Mouse (Mus musculus): ENCODE results near the gene Trp53tg5. TPM values are rescaled to one million over a fixed set of nuclear protein-coding genes. Genes with fewer than 3 reads are reported as not detected.

The Trp53tg5 gene
- polyA plus RNA-seq, 1 experiment = 97.8 TPM

DNA sequence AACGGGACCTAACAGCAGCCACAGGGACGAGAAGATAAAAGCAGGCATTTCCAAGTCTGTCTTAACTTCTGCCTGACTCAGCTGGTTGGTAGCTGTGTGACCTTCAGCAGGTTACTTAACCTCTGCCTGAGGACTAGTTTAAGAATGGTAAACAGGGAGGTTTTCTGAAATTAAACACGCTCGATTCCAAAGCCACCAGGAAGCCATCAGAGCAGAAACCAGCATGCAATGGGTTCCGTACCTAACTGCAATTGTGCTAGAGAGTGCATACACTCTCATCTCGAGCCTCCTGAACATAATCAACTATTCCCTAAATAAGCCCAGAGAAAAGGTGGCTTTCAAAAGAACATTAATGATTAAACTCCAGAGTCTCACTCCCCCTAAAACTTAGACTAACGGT lies 31.8 kb downstream of the Trp53tg5 start:
- TF ChIP-seq CTCF (IDR thresholded peaks at IDR 0.05; ENCODE audit: control insufficient read depth, insufficient read depth, insufficient replicate concordance, low read depth, low read length) (no peak), POLR2A (IDR thresholded peaks at IDR 0.05; ENCODE audit: control insufficient read depth, low read depth, low read length) (no peak)

DNA sequence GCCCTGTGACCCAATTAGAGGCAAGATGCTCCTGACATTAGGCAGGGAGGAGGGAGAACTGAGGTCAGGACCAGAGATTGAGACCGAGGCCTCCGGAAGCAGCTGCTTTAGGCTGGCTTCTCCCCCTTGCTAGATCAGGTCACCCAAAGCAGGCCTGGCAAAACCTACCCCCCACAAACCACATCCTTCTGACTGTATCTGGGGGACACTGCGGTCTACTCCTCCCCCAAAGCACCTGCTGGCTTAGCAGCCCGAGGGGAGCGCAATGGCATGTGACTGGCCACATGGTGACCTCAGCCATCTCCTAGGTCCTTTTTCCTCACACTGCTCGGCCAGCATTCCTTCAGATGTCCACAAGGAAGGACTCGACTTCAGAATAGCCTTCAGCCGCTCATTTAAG lies 32.4 kb downstream of the Trp53tg5 start:
- Histone ChIP-seq H3K36me3 (ENCODE audit: control insufficient read depth, insufficient read depth, low read length) (no peaks in the 10 kb centered on the region), H3K4me1 (ENCODE audit: control insufficient read depth, insufficient read depth, low read length) (peaks cover 7% of the 10 kb centered on the region; the same call in 1 of the 2 replicates), H3K27ac (ENCODE audit: control insufficient read depth, insufficient read depth, low read depth, low read length) (no peak overlapping the region), H3K4me3 (ENCODE audit: control insufficient read depth, low read depth, low read length) (no peak overlapping the region; the same call in 1 of the 2 replicates), H3K27me3 (ENCODE audit: control insufficient read depth, insufficient read depth, low read length) (no peaks in the 10 kb centered on the region)
- no peak for TF ChIP-seq CTCF (IDR thresholded peaks at IDR 0.05; ENCODE audit: control insufficient read depth, insufficient read depth, insufficient replicate concordance, low read depth, low read length)
- no peak for TF ChIP-seq POLR2A (IDR thresholded peaks at IDR 0.05; ENCODE audit: control insufficient read depth, low read depth, low read length)

More for the DNA sequence above, 31.8 kb downstream of the Trp53tg5 start:
- Histone ChIP-seq H3K27ac (ENCODE audit: control insufficient read depth, insufficient read depth, low read depth, low read length) (no peak overlapping the region), H3K36me3 (ENCODE audit: control insufficient read depth, insufficient read depth, low read length) (no peaks in the 10 kb centered on the region), H3K4me3 (ENCODE audit: control insufficient read depth, low read depth, low read length) (no peak overlapping the region; the same call in 1 of the 2 replicates), H3K27me3 (ENCODE audit: control insufficient read depth, insufficient read depth, low read length) (no peaks in the 10 kb centered on the region), H3K4me1 (ENCODE audit: control insufficient read depth, insufficient read depth, low read length) (peaks cover 7% of the 10 kb centered on the region; the same call in 1 of the 2 replicates)

DNA sequence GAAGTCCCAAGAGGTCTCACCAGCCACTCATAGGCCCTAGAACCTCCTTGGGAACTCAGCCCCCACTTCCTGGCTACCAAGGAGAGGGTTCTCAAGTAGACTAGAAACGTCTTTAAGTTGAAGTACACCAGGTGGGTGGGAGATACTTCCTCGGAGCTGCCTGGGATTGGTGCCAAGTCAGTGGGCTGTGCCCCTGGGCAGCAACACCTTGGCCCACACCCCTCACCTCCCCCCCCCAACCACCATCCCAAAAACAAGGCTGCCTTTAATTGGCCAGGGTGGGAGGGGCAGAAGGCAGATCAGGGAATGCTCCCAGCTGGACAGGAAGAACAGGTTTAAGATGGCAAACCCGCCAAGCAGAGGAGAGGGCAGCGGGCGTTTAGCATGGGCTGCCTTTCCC lies 33.2 kb downstream of the Trp53tg5 start:
- TF ChIP-seq CTCF (IDR thresholded peaks at IDR 0.05; ENCODE audit: control insufficient read depth, insufficient read depth, insufficient replicate concordance, low read depth, low read length) (no peak), POLR2A (IDR thresholded peaks at IDR 0.05; ENCODE audit: control insufficient read depth, low read depth, low read length) (no peak)
- Histone ChIP-seq H3K4me1 (ENCODE audit: control insufficient read depth, insufficient read depth, low read length) (peaks cover 7% of the 10 kb centered on the region; the same call in 1 of the 2 replicates), H3K36me3 (ENCODE audit: control insufficient read depth, insufficient read depth, low read length) (no peaks in the 10 kb centered on the region), H3K27me3 (ENCODE audit: control insufficient read depth, insufficient read depth, low read length) (no peaks in the 10 kb centered on the region), H3K27ac (ENCODE audit: control insufficient read depth, insufficient read depth, low read depth, low read length) (no peak overlapping the region), H3K4me3 (ENCODE audit: control insufficient read depth, low read depth, low read length) (no peak overlapping the region)

DNA sequence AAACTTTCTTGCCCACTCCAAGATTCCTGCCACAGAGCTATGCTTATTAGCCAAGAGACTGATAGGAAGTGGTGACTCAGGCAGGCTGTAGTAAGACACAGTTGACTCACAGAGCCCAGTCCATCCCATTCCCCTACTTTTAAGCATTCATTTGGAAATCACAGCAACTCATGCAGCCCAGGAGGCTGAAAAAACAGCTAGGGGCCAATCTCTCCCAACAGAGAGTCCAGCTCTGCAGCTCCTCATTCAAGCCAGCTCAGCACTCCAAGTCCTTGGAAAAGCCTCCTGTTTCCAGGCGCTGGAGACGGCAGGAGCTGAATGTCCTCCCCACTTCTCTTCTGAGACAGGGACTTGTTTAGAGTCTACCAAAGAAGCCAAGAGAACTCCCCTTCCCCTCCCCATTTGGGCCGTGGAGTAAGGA lies 34.5 kb downstream of the Trp53tg5 start:
- no peak overlapping the region for H3K4me3 ChIP-seq (ENCODE audit: control insufficient read depth, low read depth, low read length)
- H3K4me1 ChIP-seq (ENCODE audit: control insufficient read depth, insufficient read depth, low read length) = peaks cover 7% of the 10 kb centered on the region
- H3K27ac ChIP-seq (ENCODE audit: control insufficient read depth, insufficient read depth, low read depth, low read length) = peak overlapping the region; percentile 5; the same call in 1 of the 2 replicates
- H3K27me3 ChIP-seq (ENCODE audit: control insufficient read depth, insufficient read depth, low read length) = no peaks in the 10 kb centered on the region
- H3K36me3 ChIP-seq (ENCODE audit: control insufficient read depth, insufficient read depth, low read length) = no peaks in the 10 kb centered on the region
- TF ChIP-seq CTCF (IDR thresholded peaks at IDR 0.05; ENCODE audit: control insufficient read depth, insufficient read depth, insufficient replicate concordance, low read depth, low read length) (no peak), POLR2A (IDR thresholded peaks at IDR 0.05; ENCODE audit: control insufficient read depth, low read depth, low read length) (no peak)

DNA sequence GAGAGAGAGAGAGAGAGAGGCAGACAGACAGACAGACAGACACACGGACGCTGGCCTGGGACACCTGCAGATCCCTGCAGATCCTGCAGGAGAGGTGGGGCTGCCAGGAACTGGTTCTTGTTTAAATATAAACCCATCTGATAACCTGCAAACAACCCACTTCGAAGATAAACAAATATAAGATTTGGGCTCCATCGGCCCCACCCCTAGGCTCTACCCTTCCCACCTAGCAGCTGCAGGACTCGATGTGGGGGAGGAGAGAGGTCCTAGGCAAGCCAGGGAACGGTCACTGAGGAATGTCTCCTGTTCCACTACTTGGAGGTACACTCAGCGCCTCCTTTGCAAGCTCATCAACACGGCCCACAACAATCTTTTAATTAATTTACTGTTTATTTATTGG lies 35.3 kb downstream of the Trp53tg5 start:
- Histone ChIP-seq H3K36me3 (ENCODE audit: control insufficient read depth, insufficient read depth, low read length) (no peaks in the 10 kb centered on the region), H3K4me3 (ENCODE audit: control insufficient read depth, low read depth, low read length) (no peak overlapping the region), H3K27ac (ENCODE audit: control insufficient read depth, insufficient read depth, low read depth, low read length) (no peak overlapping the region), H3K27me3 (ENCODE audit: control insufficient read depth, insufficient read depth, low read length) (no peaks in the 10 kb centered on the region), H3K4me1 (ENCODE audit: control insufficient read depth, insufficient read depth, low read length) (peaks cover 4% of the 10 kb centered on the region)
- TF ChIP-seq POLR2A (IDR thresholded peaks at IDR 0.05; ENCODE audit: control insufficient read depth, low read depth, low read length) (no peak), CTCF (IDR thresholded peaks at IDR 0.05; ENCODE audit: control insufficient read depth, insufficient read depth, insufficient replicate concordance, low read depth, low read length) (no peak)

DNA sequence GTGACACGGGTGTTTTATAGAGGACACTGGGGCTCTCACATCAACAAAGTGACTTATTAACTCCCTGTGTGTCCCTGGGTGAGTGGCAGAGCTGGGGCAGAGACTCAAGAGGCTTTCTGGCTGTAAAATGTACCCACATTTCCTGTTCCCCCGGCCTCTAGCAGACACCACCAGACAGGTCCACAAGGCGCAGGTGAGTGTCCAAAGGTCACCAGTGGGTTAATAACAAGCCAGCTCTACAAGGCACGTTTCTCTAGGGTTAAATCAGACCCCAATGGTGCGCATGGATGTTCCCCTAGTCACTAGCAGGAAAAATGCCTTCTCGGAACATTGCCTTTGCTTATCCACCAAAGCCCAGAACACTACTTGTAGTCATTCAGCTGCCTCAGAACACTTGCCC lies 35.8 kb downstream of the Trp53tg5 start:
- Histone ChIP-seq H3K4me1 (ENCODE audit: control insufficient read depth, insufficient read depth, low read length) (peaks cover 5% of the 10 kb centered on the region), H3K27me3 (ENCODE audit: control insufficient read depth, insufficient read depth, low read length) (no peaks in the 10 kb centered on the region), H3K27ac (ENCODE audit: control insufficient read depth, insufficient read depth, low read depth, low read length) (no peak overlapping the region), H3K4me3 (ENCODE audit: control insufficient read depth, low read depth, low read length) (no peak overlapping the region), H3K36me3 (ENCODE audit: control insufficient read depth, insufficient read depth, low read length) (no peaks in the 10 kb centered on the region)
- no peak for TF ChIP-seq POLR2A (IDR thresholded peaks at IDR 0.05; ENCODE audit: control insufficient read depth, low read depth, low read length)
- TF ChIP-seq CTCF (IDR thresholded peaks at IDR 0.05; ENCODE audit: control insufficient read depth, insufficient read depth, insufficient replicate concordance, low read depth, low read length) = no peak

DNA sequence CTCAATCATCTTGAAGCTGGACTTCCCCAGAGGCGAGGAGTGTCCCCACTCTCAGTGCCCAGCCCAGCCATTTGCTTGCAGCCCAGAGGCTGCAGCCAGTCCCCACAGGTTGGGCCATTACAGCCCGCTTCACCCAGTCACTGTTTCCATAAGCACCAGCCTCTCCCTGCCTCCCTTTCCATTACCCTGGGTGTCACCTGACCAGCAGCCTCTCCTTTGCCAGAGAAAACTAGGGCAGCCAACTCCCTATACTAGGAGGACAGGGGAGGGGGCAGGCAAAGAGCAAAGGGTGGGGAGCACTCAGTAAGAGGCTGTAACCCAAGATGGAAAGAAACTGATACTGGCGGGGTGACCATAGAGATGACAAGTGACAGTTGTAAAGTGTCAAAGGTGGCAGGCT lies 36.6 kb downstream of the Trp53tg5 start:
- Histone ChIP-seq H3K27me3 (ENCODE audit: control insufficient read depth, insufficient read depth, low read length) (no peaks in the 10 kb centered on the region), H3K4me3 (ENCODE audit: control insufficient read depth, low read depth, low read length) (no peak overlapping the region), H3K4me1 (ENCODE audit: control insufficient read depth, insufficient read depth, low read length) (peaks cover 10% of the 10 kb centered on the region), H3K27ac (ENCODE audit: control insufficient read depth, insufficient read depth, low read depth, low read length) (no peak overlapping the region), H3K36me3 (ENCODE audit: control insufficient read depth, insufficient read depth, low read length) (no peaks in the 10 kb centered on the region)
- TF ChIP-seq CTCF (IDR thresholded peaks at IDR 0.05; ENCODE audit: control insufficient read depth, insufficient read depth, insufficient replicate concordance, low read depth, low read length) (no peak), POLR2A (IDR thresholded peaks at IDR 0.05; ENCODE audit: control insufficient read depth, low read depth, low read length) (no peak)
